Mouse (Mus musculus): ENCODE results near the gene Sec61g. TPM values are rescaled to one million over a fixed set of nuclear protein-coding genes. Genes with fewer than 3 reads are reported as not detected.
"Not testable (repeated sequence)": the region's sequence is repeated elsewhere in the genome, so short reads cannot be mapped to it uniquely, and the experiment has no call there.

The Sec61g gene
- total RNA-seq (2014; fragmentation: Nextera tagmentation) (23.5 and 41.1 TPM in 2 replicates), total RNA-seq (2017) (13.9 and 19.4 TPM in 2 replicates)

- ATAC-seq (replicated peaks; ENCODE audit: low FRiP score, low TSS enrichment, poor library complexity, severe bottlenecking) = peak; percentile 92
Observed at GRCm38 (mm10) chr11:16508052-16508654, at the start of gene Sec61g. Gene Sec61g, minus strand, starts transcription at chr11:16508484.

- ATAC-seq (replicated peaks; ENCODE audit: low FRiP score, low TSS enrichment, poor library complexity, severe bottlenecking) = no peak
Observed at GRCm38 (mm10) chr11:16546421-16547163, 38.3 kb upstream of the Sec61g start.

- ATAC-seq (replicated peaks; ENCODE audit: low FRiP score, low TSS enrichment, poor library complexity, severe bottlenecking) = no peak
Observed at GRCm38 (mm10) chr11:16537379-16537778, 29.1 kb upstream of the Sec61g start.

GRCm38 (mm10) chr11:16534582-16535553 is 26.6 kb upstream of the Sec61g start:
- ATAC-seq (replicated peaks; ENCODE audit: low FRiP score, low TSS enrichment, poor library complexity, severe bottlenecking) = no peak

GRCm38 (mm10) chr11:16532877-16533276 is 24.6 kb upstream of the Sec61g start:
- peak; percentile 94 for ATAC-seq (replicated peaks; ENCODE audit: low FRiP score, low TSS enrichment, poor library complexity, severe bottlenecking)

GRCm38 (mm10) chr11:16528909-16529308 is 20.6 kb upstream of the Sec61g start:
- no peak for ATAC-seq (replicated peaks; ENCODE audit: low FRiP score, low TSS enrichment, poor library complexity, severe bottlenecking)

- ATAC-seq (replicated peaks; ENCODE audit: low FRiP score, low TSS enrichment, poor library complexity, severe bottlenecking) = no peak
Observed at GRCm38 (mm10) chr11:16528391-16528790, 20.1 kb upstream of the Sec61g start.

- no peak for ATAC-seq (replicated peaks; ENCODE audit: low FRiP score, low TSS enrichment, poor library complexity, severe bottlenecking)
Observed at GRCm38 (mm10) chr11:16527743-16528142, 19.5 kb upstream of the Sec61g start.

- no peak for ATAC-seq (replicated peaks; ENCODE audit: low FRiP score, low TSS enrichment, poor library complexity, severe bottlenecking)
Observed at GRCm38 (mm10) chr11:16526467-16526866, 18.2 kb upstream of the Sec61g start.

GRCm38 (mm10) chr11:16525724-16526123 is 17.4 kb upstream of the Sec61g start:
- no peak for ATAC-seq (replicated peaks; ENCODE audit: low FRiP score, low TSS enrichment, poor library complexity, severe bottlenecking)

- peak; percentile 79 for ATAC-seq (replicated peaks; ENCODE audit: low FRiP score, low TSS enrichment, poor library complexity, severe bottlenecking)
Observed at GRCm38 (mm10) chr11:16524917-16525640, 16.8 kb upstream of the Sec61g start.

- not testable (repeated sequence) for ATAC-seq (replicated peaks; ENCODE audit: low FRiP score, low TSS enrichment, poor library complexity, severe bottlenecking)
Observed at GRCm38 (mm10) chr11:16515081-16515480, 6.8 kb upstream of the Sec61g start.

- peak; percentile 35; the same call in 1 of the 2 replicates for ATAC-seq (replicated peaks; ENCODE audit: low FRiP score, low TSS enrichment, poor library complexity, severe bottlenecking)
Observed at GRCm38 (mm10) chr11:16514221-16514620, 5.9 kb upstream of the Sec61g start.

- ATAC-seq (replicated peaks; ENCODE audit: low FRiP score, low TSS enrichment, poor library complexity, severe bottlenecking) = peak; percentile 3; the same call in 1 of the 2 replicates
Observed at GRCm38 (mm10) chr11:16507385-16508051, 766 bp downstream of the Sec61g start.

GRCm38 (mm10) chr11:16505999-16506398 is 2.3 kb downstream of the Sec61g start:
- ATAC-seq (replicated peaks; ENCODE audit: low FRiP score, low TSS enrichment, poor library complexity, severe bottlenecking) = peak; percentile 48

- ATAC-seq (replicated peaks; ENCODE audit: low FRiP score, low TSS enrichment, poor library complexity, severe bottlenecking) = peak; percentile 83
Observed at GRCm38 (mm10) chr11:16503150-16503549, 5.1 kb downstream of the Sec61g start.

- peak; percentile 4; the same call in 1 of the 2 replicates for ATAC-seq (replicated peaks; ENCODE audit: low FRiP score, low TSS enrichment, poor library complexity, severe bottlenecking)
Observed at GRCm38 (mm10) chr11:16502744-16503143, 5.5 kb downstream of the Sec61g start.
